8 mouse cellular contexts compared by ENCODE assay signal in genomic region chr1:146724784-146725513, GRCm38 (mm10).
A peak's percentile ranks its signal among the peaks of the same experiment; 100 is the strongest.
DNase-seq lines count a peak whose midpoint lies in the region; ATAC-seq lines count a peak whose summit lies in the region.
"Not testable (repeated sequence)": the region's sequence is repeated elsewhere in the genome, so short reads cannot be mapped to it uniquely, and the experiment has no call there.

No protein-coding gene starts in this region.

- H3K4me3 ChIP-seq in forebrain, embryonic 13.5 days = peak overlapping the region; percentile 41
- peak overlapping the region; percentile 52 for H3K4me3 ChIP-seq in heart, embryonic 16.5 days (ENCODE audit: low read length)
- peak overlapping the region; percentile 43 for H3K4me3 ChIP-seq in intestine, embryonic 16.5 days (ENCODE audit: low read length)
- peak overlapping the region; percentile 30 for H3K4me3 ChIP-seq in limb, embryonic 15.5 days
- H3K4me3 ChIP-seq in neural tube, embryonic 13.5 days = peak overlapping the region; percentile 42

- 3% methylated on average over 35 of the region's 35 CpGs for WGBS in forebrain, embryonic 13.5 days
- WGBS in heart, embryonic 16.5 days = 5% methylated on average over 28 of the region's 35 CpGs
- 1% methylated on average over 24 of the region's 35 CpGs for WGBS in intestine, embryonic 16.5 days
- 6% methylated on average over 35 of the region's 35 CpGs for WGBS in limb, embryonic 15.5 days
- WGBS in neural tube, embryonic 13.5 days = 6% methylated on average over 27 of the region's 35 CpGs

- H3K36me3 ChIP-seq in forebrain, embryonic 13.5 days (ENCODE audit: poor library complexity, severe bottlenecking); heart, embryonic 16.5 days (ENCODE audit: control insufficient read depth, insufficient read depth); intestine, embryonic 16.5 days (ENCODE audit: control insufficient read depth, insufficient read depth, low read length); limb, embryonic 15.5 days; neural tube, embryonic 13.5 days: not testable (repeated sequence)

- not testable (repeated sequence) for H3K9me3 ChIP-seq in forebrain, embryonic 13.5 days (replicated peaks); heart, embryonic 16.5 days (replicated peaks; ENCODE audit: control insufficient read depth, low read length); intestine, embryonic 16.5 days (ENCODE audit: control insufficient read depth, low read length); limb, embryonic 15.5 days; neural tube, embryonic 13.5 days

- H3K9ac ChIP-seq in forebrain, embryonic 13.5 days; heart, embryonic 16.5 days (ENCODE audit: low read length); intestine, embryonic 16.5 days (ENCODE audit: low read depth, low read length); limb, embryonic 15.5 days: not testable (repeated sequence)
- peak overlapping the region; percentile 62 for H3K9ac ChIP-seq in neural tube, embryonic 13.5 days

- not testable (repeated sequence) for H3K27ac ChIP-seq in forebrain, embryonic 13.5 days; heart, embryonic 16.5 days (ENCODE audit: low read length); intestine, embryonic 16.5 days (ENCODE audit: low read length); limb, embryonic 15.5 days; neural tube, embryonic 13.5 days (replicated peaks)

- peak; percentile 97 for ATAC-seq in forebrain, embryonic 13.5 days
- ATAC-seq in heart, embryonic 16.5 days (replicated peaks; ENCODE audit: extremely low read depth, insufficient read depth, low FRiP score) = peak; percentile 60; the same call in 1 of the 2 replicates
- ATAC-seq in intestine, embryonic 16.5 days = peak; percentile 88
- not testable (repeated sequence) for ATAC-seq in limb, embryonic 15.5 days (ENCODE audit: insufficient number of reproducible peaks, low FRiP score, low TSS enrichment, low read depth)
- ATAC-seq in megakaryocyte, adult 5-6 weeks (ENCODE audit: poor library complexity, severe bottlenecking) = peak; percentile 66
- peak; percentile 72 for ATAC-seq in neural tube, embryonic 13.5 days (ENCODE audit: low read depth)

- H3K4me1 ChIP-seq in forebrain, embryonic 13.5 days; heart, embryonic 16.5 days (ENCODE audit: control insufficient read depth, insufficient read depth, low read length); intestine, embryonic 16.5 days (ENCODE audit: control insufficient read depth, insufficient read depth, low read length); limb, embryonic 15.5 days; neural tube, embryonic 13.5 days (replicated peaks): not testable (repeated sequence)

- not testable (repeated sequence) for H3K27me3 ChIP-seq in forebrain, embryonic 13.5 days; heart, embryonic 16.5 days (ENCODE audit: control insufficient read depth, insufficient read depth, low read length); intestine, embryonic 16.5 days (replicated peaks; ENCODE audit: control insufficient read depth, insufficient read depth, low read length); limb, embryonic 15.5 days; neural tube, embryonic 13.5 days

- peak overlapping the region; percentile 61 for H3K4me2 ChIP-seq in forebrain, embryonic 13.5 days
- peak overlapping the region; percentile 67 for H3K4me2 ChIP-seq in heart, embryonic 16.5 days (ENCODE audit: low read depth, low read length)
- H3K4me2 ChIP-seq in intestine, embryonic 16.5 days (ENCODE audit: low read depth, low read length) = peak overlapping the region; percentile 63
- peak overlapping the region; percentile 51 for H3K4me2 ChIP-seq in limb, embryonic 15.5 days
- H3K4me2 ChIP-seq in neural tube, embryonic 13.5 days = peak overlapping the region; percentile 62

- peak; percentile 6 for DNase-seq in brain, adult 2 months (ENCODE audit: low read depth, low spot score)
- DNase-seq in embryo, embryonic 10.5 days (ENCODE audit: low spot score) = peak; percentile 32
